Mouse (Mus musculus) left cerebral cortex, postnatal 14 days (tissue): Measurements from ENCODE around the gene Fubp3. TPM values are rescaled to one million over a fixed set of nuclear protein-coding genes. Genes with fewer than 3 reads are reported as not detected.
A peak's percentile ranks its signal among the peaks of the same experiment; 100 is the strongest.

Experiments used
- DNase-seq, 2 experiments: peaks; one replicate each; pipeline ENCODE4 v3.0.0; 2021 to 2022; ENCODE audit warnings: low spot score in 2 of 2, mixed read lengths in 1 of 2
- intact Hi-C: fragments of 180-260 bp; cut with DNase I; formaldehyde crosslinking; loops from one replicate; pipeline ENCODE4 v1.15.1; 2025
- total RNA-seq, 2 experiments: library from RNA; stranded (reverse); gene quantifications; 2 replicates each; pipeline ENCODE4 v1.2.3; 2021

Gene Fubp3
- total RNA-seq, 2 experiments from 2014 or later = 45.7 to 50.4 TPM

GRCm38 (mm10) chr2:31612627-31613026 lies 40.2 kb downstream of the Fubp3 start:
- intact Hi-C loops = no loop called here
- no peak for DNase-seq

- no peak for DNase-seq
- intact Hi-C loops = no loop called here
These were observed 41.3 kb downstream of the Fubp3 start for GRCm38 (mm10) chr2:31613781-31614180.

- intact Hi-C loops = no loop called here
- DNase-seq = no peak
These were observed 46.2 kb downstream of the Fubp3 start for GRCm38 (mm10) chr2:31618484-31619161.

- DNase-seq = no peak
- intact Hi-C loops = no loop called here
These were observed 46.8 kb downstream of the Fubp3 start for GRCm38 (mm10) chr2:31619208-31619607.

GRCm38 (mm10) chr2:31633531-31633930 lies 61.1 kb downstream of the Fubp3 start:
- no peak for DNase-seq
- intact Hi-C loops = no loop called here

GRCm38 (mm10) chr2:31635281-31636137 lies 63.1 kb downstream of the Fubp3 start:
- DNase-seq = no peak
- intact Hi-C loops = no loop called here

- DNase-seq = no peak
- intact Hi-C loops = no loop called here
These were observed 63.8 kb downstream of the Fubp3 start for GRCm38 (mm10) chr2:31636138-31636741.

- intact Hi-C loops = no loop called here
- no peak for DNase-seq
These were observed 64.3 kb downstream of the Fubp3 start for GRCm38 (mm10) chr2:31636742-31637141.

- intact Hi-C loops = no loop called here
- DNase-seq = no peak
These were observed 64.9 kb downstream of the Fubp3 start for GRCm38 (mm10) chr2:31637311-31637710.

- peak in 1 of 2 experiments; percentile 23 for DNase-seq
- intact Hi-C loops = no loop called here
These were observed 65.4 kb downstream of the Fubp3 start for GRCm38 (mm10) chr2:31637807-31638206.

- intact Hi-C loops = no loop called here
- DNase-seq = no peak
These were observed 66.4 kb downstream of the Fubp3 start for GRCm38 (mm10) chr2:31638581-31639465.

GRCm38 (mm10) chr2:31639466-31639760 lies 67.0 kb downstream of the Fubp3 start:
- intact Hi-C loops = no loop called here
- no peak for DNase-seq

GRCm38 (mm10) chr2:31639901-31640608 lies 67.6 kb downstream of the Fubp3 start, which contains the start of gene Prdm12:
TSS of gene Prdm12 (plus strand) at chr2:31640037.
- intact Hi-C loops = no loop called here
- no peak for DNase-seq

GRCm38 (mm10) chr2:31640609-31641507 lies 68.4 kb downstream of the Fubp3 start:
- no peak for DNase-seq
- intact Hi-C loops = no loop called here

- DNase-seq = no peak
- intact Hi-C loops = no loop called here
These were observed 69.0 kb downstream of the Fubp3 start for GRCm38 (mm10) chr2:31641508-31641830.

GRCm38 (mm10) chr2:31641929-31642328 lies 69.5 kb downstream of the Fubp3 start:
- intact Hi-C loops = no loop called here
- no peak for DNase-seq

GRCm38 (mm10) chr2:31653971-31654853 lies 81.8 kb downstream of the Fubp3 start:
- intact Hi-C loops = no loop called here
- peak; percentile 80 to 82 for DNase-seq
